Mouse (Mus musculus) heart, adult 11 months (tissue): ENCODE measurements at regions not wholly inside any gene's neighbourhood (a gene's known extent, or its start where the extent isn't known, plus 50 kb on each side); places are given as distances from the start of the nearest gene placed in this dataset.
A peak's percentile ranks its signal among the peaks of the same experiment; 100 is the strongest.
"Not testable (repeated sequence)": the region's sequence is repeated elsewhere in the genome, so short reads cannot be mapped to it uniquely, and the experiment has no call there.

ENCODE experiments used
- DNase-seq: peaks from one replicate; pipeline ENCODE4 v3.0.0; 2022

GRCm38 (mm10) chr15:15082577-15083128 lies 1645.9 kb upstream of the Cdh9 start:
- no peak for DNase-seq

- not testable (repeated sequence) for DNase-seq
Observed at GRCm38 (mm10) chr15:15088696-15089095, 1639.9 kb upstream of the Cdh9 start.

GRCm38 (mm10) chr15:15089783-15090182 lies 1638.8 kb upstream of the Cdh9 start:
- not testable (repeated sequence) for DNase-seq

- peak; percentile 75 for DNase-seq
Observed at GRCm38 (mm10) chr15:15091531-15092290, 1636.8 kb upstream of the Cdh9 start.

- DNase-seq, result no peak
Observed at GRCm38 (mm10) chr15:15097391-15097790, 1631.2 kb upstream of the Cdh9 start.

GRCm38 (mm10) chr15:15102185-15102584 lies 1626.4 kb upstream of the Cdh9 start:
- DNase-seq, result no peak

GRCm38 (mm10) chr15:15120109-15120508 lies 1608.4 kb upstream of the Cdh9 start:
- no peak for DNase-seq

GRCm38 (mm10) chr15:15148791-15149190 lies 1579.8 kb upstream of the Cdh9 start:
- DNase-seq, result no peak

GRCm38 (mm10) chr15:15155422-15155821 lies 1573.1 kb upstream of the Cdh9 start:
- no peak for DNase-seq

- no peak for DNase-seq
Observed at GRCm38 (mm10) chr15:15170387-15170786, 1558.2 kb upstream of the Cdh9 start.

- DNase-seq, result no peak
Observed at GRCm38 (mm10) chr15:15220296-15220695, 1508.3 kb upstream of the Cdh9 start.

- no peak for DNase-seq
Observed at GRCm38 (mm10) chr15:15229926-15230325, 1498.6 kb upstream of the Cdh9 start.

- DNase-seq, result no peak
Observed at GRCm38 (mm10) chr15:15238309-15238708, 1490.2 kb upstream of the Cdh9 start.
